Mouse (Mus musculus): ENCODE results near the gene Rhob.

The Rhob gene

GRCm38 (mm10) chr12:8450028-8450427 lies 49.8 kb downstream of the Rhob start:
- in situ Hi-C loops (cut with MboI, MseI) = no loop called here
